19 mouse cellular contexts compared by ENCODE assay signal in genomic region chr4:98450308-98450707, GRCm38 (mm10). TPM values are rescaled to one million over a fixed set of nuclear protein-coding genes. Genes with fewer than 3 reads are reported as not detected.
DNase-seq lines count a peak whose midpoint lies in the region; ATAC-seq and TF ChIP-seq lines count a peak whose summit lies in the region.
"Had no signal": no experiment of that assay in that cellular context is flagged by ENCODE, and none has a peak within 500 bp of the region (broad histone marks: within the 10 kb centered on the region; RNA-seq: fewer than 3 reads in every experiment).

No protein-coding gene starts in this region.

- no peak for TF ChIP-seq CTCF in intestine, postnatal 0 days (IDR thresholded peaks at IDR 0.05; ENCODE audit: low read depth)
- TF ChIP-seq CTCF in stomach, postnatal 0 days (IDR thresholded peaks at IDR 0.05; ENCODE audit: low read depth): no peak

- H3K9ac ChIP-seq in heart, embryonic 16.5 days (ENCODE audit: low read length): no peak overlapping the region; the same call in 1 of the 2 replicates
- H3K9ac ChIP-seq in intestine, embryonic 14.5 days (ENCODE audit: low read length): no peak overlapping the region
- H3K9ac ChIP-seq in intestine, postnatal 0 days (ENCODE audit: low read depth, low read length): no peak overlapping the region
- no peak overlapping the region for H3K9ac ChIP-seq in stomach, postnatal 0 days (ENCODE audit: low read length)
- no peak overlapping the region for H3K9ac ChIP-seq in forebrain, embryonic 15.5 days (replicated peaks)
- H3K9ac ChIP-seq: embryonic facial prominence, embryonic 15.5 days; heart, embryonic 15.5 days; hindbrain, embryonic 15.5 days had no signal

- no peak for ATAC-seq in heart, embryonic 16.5 days (replicated peaks; ENCODE audit: extremely low read depth, insufficient read depth, low FRiP score)
- ATAC-seq in intestine, embryonic 14.5 days (replicated peaks; ENCODE audit: low FRiP score, low TSS enrichment, low read depth): no peak
- ATAC-seq in intestine, postnatal 0 days: no peak
- peak; percentile 42; the same call in 1 of the 2 replicates for ATAC-seq in stomach, postnatal 0 days (ENCODE audit: low FRiP score, low TSS enrichment)
- no peak for ATAC-seq in forebrain, embryonic 15.5 days (replicated peaks)
- ATAC-seq: forebrain, embryonic 16.5 days had no signal

- no peak overlapping the region for H3K4me3 ChIP-seq in heart, embryonic 16.5 days (ENCODE audit: low read length)
- no peak overlapping the region for H3K4me3 ChIP-seq in intestine, embryonic 14.5 days (ENCODE audit: low read depth, low read length)
- no peak overlapping the region for H3K4me3 ChIP-seq in intestine, postnatal 0 days (ENCODE audit: low read depth, low read length)
- H3K4me3 ChIP-seq in stomach, postnatal 0 days (ENCODE audit: low read depth, low read length): no peak overlapping the region
- H3K4me3 ChIP-seq in forebrain, embryonic 15.5 days: no peak overlapping the region
- H3K4me3 ChIP-seq: embryonic facial prominence, embryonic 15.5 days; heart, embryonic 15.5 days; hindbrain, embryonic 10.5 days; hindbrain, embryonic 15.5 days had no signal

- TF ChIP-seq EP300 in stomach, postnatal 0 days (optimal IDR thresholded peaks at IDR 0.05): no peak

- no peak for DNase-seq in heart, adult 18-20 months
- DNase-seq in intestine, embryonic 14.5 days (ENCODE audit: low spot score): no peak
- DNase-seq in stomach, postnatal 0 days (ENCODE audit: low spot score): no peak
- no peak for DNase-seq in thymus, postnatal 36 days
- DNase-seq in left cerebral cortex, postnatal 25 days (ENCODE audit: low spot score in 2 of 2): no peak
- DNase-seq: adrenal gland, adult 8-10 months; cerebellum, adult 11 months; cerebellum, adult 8-10 months; cerebellum, postnatal 14 days; gastrocnemius, postnatal 14 days had no signal

- no peak overlapping the region for H3K4me2 ChIP-seq in heart, embryonic 16.5 days (ENCODE audit: low read depth, low read length)
- H3K4me2 ChIP-seq in intestine, embryonic 14.5 days (ENCODE audit: low read length): peak overlapping the region; percentile 6; the same call in 1 of the 2 replicates
- peak overlapping the region; percentile 6; the same call in 1 of the 2 replicates for H3K4me2 ChIP-seq in intestine, postnatal 0 days (replicated peaks; ENCODE audit: low read depth)
- H3K4me2 ChIP-seq in stomach, postnatal 0 days (replicated peaks; ENCODE audit: low read depth): no peak overlapping the region
- H3K4me2 ChIP-seq in forebrain, embryonic 15.5 days (replicated peaks): no peak overlapping the region
- H3K4me2 ChIP-seq: embryonic facial prominence, embryonic 15.5 days; heart, embryonic 11.5 days; heart, embryonic 15.5 days; hindbrain, embryonic 15.5 days had no signal

- no peaks in the 10 kb centered on the region for H3K27me3 ChIP-seq in heart, embryonic 16.5 days (ENCODE audit: control insufficient read depth, insufficient read depth, low read length)
- no peaks in the 10 kb centered on the region for H3K27me3 ChIP-seq in intestine, embryonic 14.5 days (replicated peaks; ENCODE audit: control insufficient read depth, insufficient read depth, low read length)
- no peaks in the 10 kb centered on the region for H3K27me3 ChIP-seq in intestine, postnatal 0 days (replicated peaks; ENCODE audit: control insufficient read depth, insufficient read depth, low read length)
- no peaks in the 10 kb centered on the region for H3K27me3 ChIP-seq in stomach, postnatal 0 days (ENCODE audit: control insufficient read depth, insufficient read depth, low read length)
- H3K27me3 ChIP-seq in forebrain, embryonic 15.5 days: no peaks in the 10 kb centered on the region
- H3K27me3 ChIP-seq: embryonic facial prominence, embryonic 15.5 days; heart, embryonic 15.5 days; hindbrain, embryonic 15.5 days had no signal

- intact Hi-C loops in left cerebral cortex, postnatal 25 days (cut with DNase I): no loop called here

- 75% methylated on average over 11 of the region's 11 CpGs for WGBS in heart, embryonic 16.5 days
- WGBS in intestine, embryonic 14.5 days: 36% methylated on average over 11 of the region's 11 CpGs
- WGBS in intestine, postnatal 0 days: 62% methylated on average over 11 of the region's 11 CpGs
- WGBS in stomach, postnatal 0 days: 53% methylated on average over 11 of the region's 11 CpGs
- WGBS in forebrain, embryonic 15.5 days: 93% methylated on average over 11 of the region's 11 CpGs

- peaks cover 11% of the 10 kb centered on the region for H3K4me1 ChIP-seq in heart, embryonic 16.5 days (ENCODE audit: control insufficient read depth, insufficient read depth, low read length)
- peaks cover 21% of the 10 kb centered on the region for H3K4me1 ChIP-seq in intestine, embryonic 14.5 days (replicated peaks; ENCODE audit: control insufficient read depth, insufficient read depth, low read length)
- H3K4me1 ChIP-seq in intestine, postnatal 0 days (replicated peaks; ENCODE audit: control insufficient read depth, insufficient read depth, low read length): 0 out of 2 replicates have a peak, but pooled peaks cover 3% of the 10 kb centered on the region
- no peaks in the 10 kb centered on the region for H3K4me1 ChIP-seq in stomach, postnatal 0 days (replicated peaks; ENCODE audit: control insufficient read depth, insufficient read depth)
- H3K4me1 ChIP-seq in forebrain, embryonic 15.5 days: no peaks in the 10 kb centered on the region
- H3K4me1 ChIP-seq: embryonic facial prominence, embryonic 15.5 days; hindbrain, embryonic 15.5 days had no signal

- H3K36me3 ChIP-seq in heart, embryonic 16.5 days (ENCODE audit: control insufficient read depth, insufficient read depth): no peaks in the 10 kb centered on the region
- no peaks in the 10 kb centered on the region for H3K36me3 ChIP-seq in intestine, embryonic 14.5 days (ENCODE audit: control insufficient read depth, insufficient read depth, low read length)
- peaks cover 4% of the 10 kb centered on the region; the same call in 1 of the 2 replicates for H3K36me3 ChIP-seq in intestine, postnatal 0 days (ENCODE audit: control insufficient read depth, insufficient read depth)
- H3K36me3 ChIP-seq in stomach, postnatal 0 days (ENCODE audit: control insufficient read depth, insufficient read depth, low read length): no peaks in the 10 kb centered on the region
- no peaks in the 10 kb centered on the region for H3K36me3 ChIP-seq in forebrain, embryonic 15.5 days
- H3K36me3 ChIP-seq: embryonic facial prominence, embryonic 15.5 days; heart, embryonic 15.5 days; hindbrain, embryonic 15.5 days had no signal

- no peaks in the 10 kb centered on the region for H3K9me3 ChIP-seq in heart, embryonic 16.5 days (replicated peaks; ENCODE audit: control insufficient read depth, low read length)
- H3K9me3 ChIP-seq in intestine, embryonic 14.5 days (ENCODE audit: control insufficient read depth, low read length): no peaks in the 10 kb centered on the region
- H3K9me3 ChIP-seq in intestine, postnatal 0 days (ENCODE audit: control insufficient read depth): no peaks in the 10 kb centered on the region
- H3K9me3 ChIP-seq in stomach, postnatal 0 days (ENCODE audit: control insufficient read depth, low read length): no peaks in the 10 kb centered on the region
- H3K9me3 ChIP-seq in forebrain, embryonic 15.5 days: no peaks in the 10 kb centered on the region
- H3K9me3 ChIP-seq: embryonic facial prominence, embryonic 15.5 days; heart, embryonic 15.5 days; hindbrain, embryonic 10.5 days; hindbrain, embryonic 15.5 days had no signal

- H3K27ac ChIP-seq in heart, embryonic 16.5 days (ENCODE audit: low read length): 0 out of 2 replicates have a peak overlapping the region, but pooled peaks have one; percentile 7
- H3K27ac ChIP-seq in intestine, embryonic 14.5 days (ENCODE audit: low read depth): peak overlapping the region; percentile 40; the same call in 1 of the 2 replicates
- no peak overlapping the region; the same call in 1 of the 2 replicates for H3K27ac ChIP-seq in intestine, postnatal 0 days (ENCODE audit: low read depth, low read length)
- no peak overlapping the region; the same call in 1 of the 2 replicates for H3K27ac ChIP-seq in stomach, postnatal 0 days (replicated peaks)
- H3K27ac ChIP-seq in forebrain, embryonic 15.5 days (replicated peaks): no peak overlapping the region
- H3K27ac ChIP-seq: embryonic facial prominence, embryonic 15.5 days; heart, embryonic 15.5 days; hindbrain, embryonic 10.5 days; hindbrain, embryonic 15.5 days had no signal

RNA-seq across cellular contexts. Expression of gene Patj, which starts 54.7 kb away (rescaled TPM):
- 7.6 and 8.9 TPM in 2 replicates for polyA plus RNA-seq in heart, embryonic 16.5 days (2015; fragmentation: Nextera tagmentation; extraction: Ambion mirVana)
- 10 to 100 TPM; 13.0 to 16.0 TPM for total RNA-seq in heart, adult 18-20 months (2021)
- 19.7 and 23.0 TPM in 2 replicates for polyA plus RNA-seq in intestine, embryonic 14.5 days (2014; fragmentation: Nextera tagmentation; extraction: Ambion mirVana)
- 12.9 and 20.9 TPM in 2 replicates for polyA plus RNA-seq in intestine, postnatal 0 days (2015; fragmentation: Nextera tagmentation; extraction: Ambion mirVana)
- 6.2 and 8.0 TPM in 2 replicates for polyA plus RNA-seq in stomach, postnatal 0 days (2015; fragmentation: Nextera tagmentation; extraction: Ambion mirVana)
- polyA plus RNA-seq in forebrain, embryonic 15.5 days (2015; fragmentation: Nextera tagmentation; extraction: Ambion mirVana): 6.9 and 7.1 TPM in 2 replicates
- 10 to 100 TPM; 11.0 to 15.8 TPM for total RNA-seq in left cerebral cortex, postnatal 25 days (2021)

Comparison
In these comparisons a context has a peak if more than half of its experiments do, and no peak if none do; other contexts are left out.
1. H3K27ac ChIP-seq: peak in heart, embryonic 16.5 days (single experiment) and intestine, embryonic 14.5 days (single experiment); none in intestine, postnatal 0 days (single experiment), stomach, postnatal 0 days (single experiment) and forebrain, embryonic 15.5 days (single experiment).
2. H3K4me2 ChIP-seq: peak in intestine, embryonic 14.5 days (single experiment) and intestine, postnatal 0 days (single experiment); none in heart, embryonic 16.5 days (single experiment), stomach, postnatal 0 days (single experiment) and forebrain, embryonic 15.5 days (single experiment).